Mouse (Mus musculus) midbrain, embryonic 15.5 days (tissue): ENCODE measurements around the gene Myo3b. TPM values are rescaled to one million over a fixed set of nuclear protein-coding genes. Genes with fewer than 3 reads are reported as not detected.
"Not testable (repeated sequence)": the region's sequence is repeated elsewhere in the genome, so short reads cannot be mapped to it uniquely, and the experiment has no call there.

Experiments used
- ATAC-seq: fragments of 200-750 bp; cut with Nextera tagmentation; replicated peaks from 2 replicates; pipeline ENCODE4 v1.8.0; 2017; ENCODE audit warnings: moderate TSS enrichment
- H3K27ac ChIP-seq: fragments of 300-500 bp; sonication (generic); 2 replicates; pipeline ENCODE4 v1.5.1; 2015; ENCODE audit warnings: mild to moderate bottlenecking, inconsistent platforms
- H3K27me3 ChIP-seq: fragments of 300-500 bp; sonication (generic); replicated peaks from 2 replicates; pipeline ENCODE4 v1.6.1; 2015; ENCODE audit warnings: inconsistent platforms
- H3K36me3 ChIP-seq: fragments of 300-500 bp; sonication (generic); replicated peaks from 2 replicates; pipeline ENCODE4 v1.6.1; 2015; ENCODE audit warnings: inconsistent platforms
- H3K4me1 ChIP-seq: fragments of 300-500 bp; sonication (generic); 2 replicates; pipeline ENCODE4 v1.6.1; 2015; ENCODE audit warnings: inconsistent platforms
- H3K4me2 ChIP-seq: fragments of 300-500 bp; sonication (generic); 2 replicates; pipeline ENCODE4 v1.6.1; 2015; ENCODE audit warnings: inconsistent platforms, mild to moderate bottlenecking, moderate library complexity
- H3K4me3 ChIP-seq: fragments of 300-500 bp; sonication (generic); 2 replicates; pipeline ENCODE4 v1.5.1; 2015; ENCODE audit warnings: mild to moderate bottlenecking, inconsistent platforms
- H3K9ac ChIP-seq: fragments of 300-500 bp; sonication (generic); 2 replicates; pipeline ENCODE4 v1.6.1; 2015; ENCODE audit warnings: mild to moderate bottlenecking, inconsistent platforms
- H3K9me3 ChIP-seq: fragments of 300-500 bp; sonication (generic); 2 replicates; pipeline ENCODE4 v1.6.1; 2016; ENCODE audit warnings: inconsistent platforms
- WGBS: fragments of 180-500 bp; shearing (Covaris S2); methylation state at CpG from one replicate; pipeline ENCODE4 v1.1.7; 2015; ENCODE audit warnings: mixed read lengths; 5-methylcytosine and 5-hydroxymethylcytosine counted together
- polyA plus RNA-seq: library from polyadenylated mRNA; unstranded; fragments of >200 nt; fragmentation: Nextera tagmentation; extraction: Ambion mirVana; gene quantifications from 2 replicates; pipeline ENCODE4 v1.2.1, GENCODE M21; 2015

Myo3b gene
- polyA plus RNA-seq, 1 experiment from 2014 or later, result 0.41 TPM

DNA sequence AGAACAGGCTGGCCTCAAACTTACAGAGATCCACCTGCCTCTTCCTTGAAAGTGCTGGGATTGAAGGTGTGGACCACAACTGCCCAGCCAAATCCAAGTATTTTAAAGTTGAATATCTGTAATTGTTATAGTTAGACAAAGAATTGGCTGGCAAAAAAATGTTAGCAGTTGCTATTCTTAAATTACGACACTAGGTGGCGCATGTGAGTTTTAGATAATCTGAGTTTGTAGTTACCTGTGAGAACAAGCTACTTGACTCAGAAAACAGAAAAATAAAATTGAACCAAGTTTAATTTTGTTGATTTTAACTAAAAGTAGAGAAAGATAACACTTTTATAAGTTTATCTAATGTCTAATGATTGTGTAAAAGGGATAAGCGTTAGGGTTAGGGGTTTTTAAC is 187.8 kb downstream of the Myo3b start:
- no peak for ATAC-seq
- Histone ChIP-seq H3K27me3 (no peaks in the 10 kb centered on the region), H3K9me3 (no peaks in the 10 kb centered on the region), H3K4me1 (no peaks in the 10 kb centered on the region), H3K4me3 (no peak overlapping the region), H3K9ac (no peak overlapping the region), H3K36me3 (no peaks in the 10 kb centered on the region), H3K4me2 (no peak overlapping the region), H3K27ac (no peak overlapping the region)
- 9% methylated on average over 3 of the region's 3 CpGs for WGBS

DNA sequence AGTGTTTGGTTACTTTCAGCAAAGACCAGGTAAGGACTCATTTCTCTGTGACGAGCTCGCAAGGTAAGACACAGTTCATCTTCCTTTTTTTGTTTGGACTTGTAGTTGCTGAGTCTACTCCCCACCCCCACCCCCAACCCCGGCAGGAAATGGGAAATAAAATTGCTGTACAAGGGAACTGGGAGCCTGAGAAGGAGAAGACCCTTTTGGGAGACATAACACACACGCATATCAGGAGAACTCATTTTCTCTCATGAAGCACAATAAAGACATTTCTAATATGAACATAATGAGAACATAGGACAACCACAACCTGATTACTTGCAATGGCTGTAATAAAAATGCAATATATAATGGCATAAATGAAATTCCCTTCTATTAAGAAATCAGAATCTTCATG is 195.5 kb downstream of the Myo3b start:
- ATAC-seq, H3K4me1 ChIP-seq, H3K9me3 ChIP-seq, H3K36me3 ChIP-seq, H3K4me2 ChIP-seq, H3K27me3 ChIP-seq, H3K27ac ChIP-seq, H3K9ac ChIP-seq, H3K4me3 ChIP-seq: not testable (repeated sequence)
- WGBS, result 89% methylated on average over 4 of the region's 4 CpGs

DNA sequence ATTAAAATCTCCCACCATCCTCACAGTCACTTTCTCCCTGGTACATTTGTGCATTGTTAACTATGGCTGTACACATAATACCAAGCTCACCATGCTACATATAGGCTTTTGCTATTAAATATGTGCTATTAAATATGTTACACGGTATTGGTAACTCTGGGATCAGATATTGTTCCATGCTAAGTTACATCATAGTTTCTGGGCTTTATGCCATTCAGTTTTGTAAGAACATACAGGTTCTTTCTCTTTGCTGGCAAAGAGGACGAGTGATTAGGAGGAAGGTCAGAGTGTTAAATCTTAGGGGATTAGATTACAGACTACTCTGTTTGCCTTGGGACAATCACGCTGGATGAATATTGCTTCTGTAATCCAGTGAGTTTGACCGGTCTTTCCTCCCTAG is 207.1 kb downstream of the Myo3b start:
- H3K4me1 ChIP-seq, result no peaks in the 10 kb centered on the region
- H3K9me3 ChIP-seq, result no peaks in the 10 kb centered on the region
- ATAC-seq, result no peak
- no peaks in the 10 kb centered on the region for H3K36me3 ChIP-seq
- H3K4me2 ChIP-seq, result no peak overlapping the region
- whole genome bisulfite sequencing, result 64% methylated on average over 4 of the region's 4 CpGs
- no peak overlapping the region for H3K9ac ChIP-seq
- no peak overlapping the region for H3K4me3 ChIP-seq
- no peak overlapping the region for H3K27ac ChIP-seq
- H3K27me3 ChIP-seq, result no peaks in the 10 kb centered on the region; the same call in 1 of the 2 replicates

DNA sequence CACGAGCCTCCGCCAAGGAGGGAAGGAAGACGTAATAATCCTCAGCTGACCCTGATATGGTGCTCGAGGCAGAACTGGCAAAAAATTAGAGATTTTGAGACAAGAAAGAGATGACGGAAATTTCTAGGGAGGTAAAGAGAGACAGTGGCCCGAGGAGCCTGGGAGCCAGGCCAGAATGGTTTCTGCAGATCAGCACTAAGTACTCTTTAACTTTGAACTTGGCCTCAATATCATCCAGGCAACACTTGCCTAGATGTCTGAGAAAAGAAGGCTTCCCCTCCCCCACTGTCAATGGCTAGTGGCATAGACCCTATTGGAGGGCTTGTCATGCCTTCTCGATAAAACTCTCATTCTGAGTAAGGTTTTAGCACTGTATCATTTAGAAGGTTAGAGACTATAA is 209.7 kb downstream of the Myo3b start:
- no peak overlapping the region for H3K4me2 ChIP-seq
- 85% methylated on average over 7 of the region's 7 CpGs for WGBS
- no peak overlapping the region for H3K9ac ChIP-seq
- H3K36me3 ChIP-seq, result no peaks in the 10 kb centered on the region
- no peak for ATAC-seq
- H3K9me3 ChIP-seq, result no peaks in the 10 kb centered on the region
- no peaks in the 10 kb centered on the region; the same call in 1 of the 2 replicates for H3K27me3 ChIP-seq
- H3K4me1 ChIP-seq, result no peaks in the 10 kb centered on the region
- H3K27ac ChIP-seq, result no peak overlapping the region
- no peak overlapping the region for H3K4me3 ChIP-seq

DNA sequence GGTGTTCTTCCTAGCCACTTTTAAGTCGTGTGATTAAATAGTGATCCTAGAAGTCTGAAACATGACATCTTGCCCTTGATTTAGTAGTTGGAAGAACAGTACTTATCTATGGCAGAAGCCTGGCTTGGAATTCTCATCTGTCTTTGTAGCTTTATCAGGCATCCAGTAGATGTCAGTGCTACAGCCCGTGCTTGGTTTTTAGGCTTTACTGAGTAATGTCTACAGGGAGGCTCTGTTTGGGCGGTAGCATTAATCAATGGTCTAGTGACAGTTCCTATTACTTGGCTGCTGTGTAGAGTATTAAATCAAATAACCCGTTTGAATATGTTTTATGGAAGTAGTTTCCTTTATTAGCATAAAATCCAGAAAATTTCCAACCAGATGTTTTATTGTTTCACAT is 210.9 kb downstream of the Myo3b start:
- ATAC-seq, result no peak
- whole genome bisulfite sequencing, result 71% methylated on average over 4 of the region's 4 CpGs

DNA sequence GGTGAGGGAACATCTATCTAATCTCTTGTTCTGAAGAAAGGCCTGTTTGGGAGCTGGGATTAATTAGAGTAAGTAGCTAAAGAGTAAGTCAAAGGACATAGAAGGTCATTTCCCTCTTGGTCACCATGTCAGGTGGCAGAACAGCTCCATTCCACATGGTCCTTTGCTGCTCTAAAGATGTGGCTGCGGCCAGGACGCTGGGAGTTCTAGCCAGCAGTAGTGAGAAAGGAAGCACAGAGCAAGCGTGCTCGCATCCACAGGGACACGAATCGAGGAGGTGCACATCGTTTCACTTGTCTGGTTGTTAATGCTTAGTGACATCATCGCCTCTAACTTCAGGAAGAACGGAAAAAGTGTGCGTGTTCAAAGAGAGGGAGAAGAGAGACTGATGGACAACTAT is 212.3 kb downstream of the Myo3b start:
- Histone ChIP-seq H3K4me3 (no peak overlapping the region), H3K27ac (no peak overlapping the region), H3K9ac (no peak overlapping the region), H3K36me3 (no peaks in the 10 kb centered on the region), H3K4me1 (no peaks in the 10 kb centered on the region), H3K27me3 (no peaks in the 10 kb centered on the region; the same call in 1 of the 2 replicates), H3K4me2 (no peak overlapping the region), H3K9me3 (no peaks in the 10 kb centered on the region)
- WGBS, result 92% methylated on average over 10 of the region's 10 CpGs
- ATAC-seq, result no peak

More for the DNA sequence above, 210.9 kb downstream of the Myo3b start:
- H3K27me3 ChIP-seq, result no peaks in the 10 kb centered on the region; the same call in 1 of the 2 replicates
- H3K36me3 ChIP-seq, result no peaks in the 10 kb centered on the region
- no peaks in the 10 kb centered on the region for H3K9me3 ChIP-seq
- no peak overlapping the region for H3K27ac ChIP-seq
- H3K9ac ChIP-seq, result no peak overlapping the region
- no peaks in the 10 kb centered on the region for H3K4me1 ChIP-seq
- no peak overlapping the region for H3K4me2 ChIP-seq
- no peak overlapping the region for H3K4me3 ChIP-seq

DNA sequence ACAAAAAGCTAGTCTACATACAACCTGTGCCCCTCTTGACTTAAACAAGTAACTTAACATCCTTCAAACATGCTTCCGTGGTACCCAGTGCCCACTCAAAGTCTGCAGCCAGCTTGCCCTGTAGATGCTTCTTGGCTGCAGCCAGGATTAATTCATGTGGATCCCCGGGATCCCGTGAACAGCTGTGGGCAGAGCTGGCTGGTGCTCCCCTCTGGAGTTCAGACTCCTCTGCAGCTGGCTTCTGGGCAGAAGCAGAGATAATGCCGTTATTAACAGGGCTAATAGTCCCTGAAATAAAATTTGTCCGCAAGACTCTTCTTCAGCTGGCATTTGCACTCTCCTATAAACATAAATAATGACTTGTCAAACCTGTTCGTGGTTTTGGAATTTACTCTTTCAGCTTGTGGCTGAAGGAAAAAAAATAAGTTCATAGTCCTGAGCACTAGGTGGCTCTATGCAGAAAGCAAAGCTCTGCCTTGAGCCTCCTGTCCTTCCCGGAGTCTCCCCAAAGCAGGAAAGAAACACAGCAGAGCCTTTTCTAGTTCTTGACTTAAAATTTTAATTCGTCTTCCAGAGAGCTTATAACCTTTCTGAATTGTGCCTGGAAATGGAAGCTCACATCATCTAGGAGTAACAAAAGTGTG is 220.6 kb downstream of the Myo3b start:
- H3K9me3 ChIP-seq, result no peaks in the 10 kb centered on the region
- ATAC-seq, result peak; percentile 60; the same call in 1 of the 2 replicates
- peaks cover 35% of the 10 kb centered on the region for H3K4me1 ChIP-seq
- H3K27me3 ChIP-seq, result no peaks in the 10 kb centered on the region
- H3K4me3 ChIP-seq, result no peak overlapping the region
- H3K27ac ChIP-seq, result 0 out of 2 replicates have a peak overlapping the region, but pooled peaks have one; percentile 8
- H3K9ac ChIP-seq, result no peak overlapping the region
- 15% methylated on average over 8 of the region's 8 CpGs for WGBS
- H3K36me3 ChIP-seq, result no peaks in the 10 kb centered on the region
- peak overlapping the region; percentile 13; the same call in 1 of the 2 replicates for H3K4me2 ChIP-seq

DNA sequence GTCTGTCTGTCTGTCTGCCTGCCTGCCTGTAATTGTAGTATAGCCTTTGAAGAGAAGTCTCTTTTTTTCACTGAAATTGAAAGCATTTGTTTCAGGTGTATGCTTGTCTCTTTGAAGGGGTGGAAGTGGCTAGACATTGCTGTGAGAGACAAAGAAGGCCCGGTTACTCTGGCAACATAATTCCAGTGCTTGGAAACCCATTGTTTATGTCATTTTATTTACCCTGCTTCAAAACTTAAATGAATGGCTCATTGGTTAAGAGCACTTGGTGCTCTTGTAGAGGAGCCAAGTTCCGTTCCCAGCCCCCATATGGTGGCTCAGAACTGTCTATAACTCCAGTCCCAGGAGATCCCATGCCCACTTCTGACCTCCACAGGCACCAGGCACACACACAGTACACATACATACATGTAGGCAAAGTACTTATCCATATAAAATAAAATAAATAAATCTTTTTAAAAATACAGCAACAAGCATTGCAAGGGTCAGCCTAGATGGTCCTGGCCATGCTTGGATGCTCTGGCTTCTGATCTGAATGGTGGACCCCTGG is 221.8 kb downstream of the Myo3b start:
- no peak overlapping the region for H3K4me3 ChIP-seq
- no peaks in the 10 kb centered on the region for H3K9me3 ChIP-seq
- WGBS, result 23% methylated on average over 2 of the region's 2 CpGs
- no peak overlapping the region for H3K9ac ChIP-seq
- peaks cover 35% of the 10 kb centered on the region for H3K4me1 ChIP-seq
- H3K4me2 ChIP-seq, result no peak overlapping the region
- ATAC-seq, result no peak
- no peak overlapping the region for H3K27ac ChIP-seq
- no peaks in the 10 kb centered on the region for H3K27me3 ChIP-seq
- no peaks in the 10 kb centered on the region for H3K36me3 ChIP-seq

DNA sequence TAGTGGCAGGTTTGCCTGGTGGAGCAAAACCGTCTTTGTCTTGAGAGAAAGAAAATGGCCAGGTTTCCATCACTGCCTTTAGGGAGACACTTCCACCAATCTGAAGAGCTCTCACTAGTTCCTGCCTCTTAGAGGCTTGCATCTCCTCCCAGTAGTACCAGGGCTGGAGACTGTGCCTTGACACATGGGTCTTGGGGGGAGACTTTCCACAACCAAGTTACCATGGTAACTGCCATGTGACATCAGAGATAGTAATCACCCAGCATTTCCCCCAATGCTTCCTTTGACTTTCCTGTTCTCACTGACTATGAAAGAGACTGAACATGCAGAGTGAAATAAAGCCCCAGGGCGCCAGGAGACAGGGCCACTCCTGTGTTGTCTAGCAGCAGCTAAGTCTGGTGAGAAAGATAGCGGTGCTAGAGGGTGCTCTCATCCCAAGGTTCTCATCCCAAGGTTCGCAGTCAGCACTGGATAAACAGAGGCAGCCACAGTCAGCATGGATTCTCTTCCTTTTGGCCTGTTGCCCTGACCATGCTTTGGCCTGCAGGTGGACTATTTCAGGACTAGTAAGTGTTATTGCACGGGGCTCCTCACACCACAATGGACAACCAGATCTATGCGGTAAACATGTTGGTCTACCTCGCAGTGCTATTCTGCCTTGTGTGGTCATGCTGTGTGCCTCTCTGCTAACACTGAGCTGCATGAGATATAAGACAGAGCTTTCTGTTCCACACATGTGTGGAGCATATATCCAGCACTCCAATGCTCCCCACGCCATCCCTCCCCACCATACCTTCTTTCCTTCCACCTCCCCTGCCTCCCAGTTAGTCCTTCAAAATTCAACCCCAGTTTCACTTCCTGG is 223.0 kb downstream of the Myo3b start:
- Histone ChIP-seq H3K9me3 (no peaks in the 10 kb centered on the region), H3K4me2 (no peak overlapping the region), H3K9ac (no peak overlapping the region), H3K27ac (peak overlapping the region; percentile 45; the same call in 1 of the 2 replicates), H3K36me3 (no peaks in the 10 kb centered on the region), H3K4me3 (no peak overlapping the region), H3K27me3 (no peaks in the 10 kb centered on the region), H3K4me1 (peaks cover 35% of the 10 kb centered on the region)
- peak; percentile 84 for ATAC-seq
- WGBS, result 72% methylated on average over 8 of the region's 8 CpGs

DNA sequence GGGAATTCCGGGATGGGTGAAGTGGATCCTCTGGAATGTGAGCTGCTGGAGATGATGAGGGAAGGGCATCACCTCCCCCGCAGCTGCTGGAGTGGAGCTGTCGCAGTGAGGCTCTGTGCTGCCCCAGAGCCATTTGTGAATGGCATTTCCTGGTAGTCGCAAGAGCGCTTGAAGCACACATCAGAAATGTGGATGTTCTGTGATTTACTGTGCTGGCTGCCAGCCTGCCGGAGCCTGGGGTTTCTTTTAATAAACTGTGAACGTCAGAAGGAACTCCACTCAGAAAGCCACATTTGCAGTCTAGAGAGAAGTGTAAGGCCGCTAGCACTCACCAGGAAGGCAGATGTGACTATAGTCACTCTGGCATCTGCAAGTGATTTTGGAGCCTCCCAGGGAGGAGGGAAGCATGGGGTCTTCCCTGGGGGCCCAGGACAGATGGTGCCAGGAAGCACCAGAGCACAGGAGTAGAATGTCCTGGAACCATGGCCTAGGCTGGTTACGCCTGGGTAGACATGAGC is 223.7 kb downstream of the Myo3b start:
- 0 out of 2 replicates have a peak, but pooled peaks have one; percentile 30 for ATAC-seq
- no peaks in the 10 kb centered on the region for H3K9me3 ChIP-seq
- H3K36me3 ChIP-seq, result no peaks in the 10 kb centered on the region
- no peak overlapping the region for H3K4me3 ChIP-seq
- H3K9ac ChIP-seq, result no peak overlapping the region
- H3K27me3 ChIP-seq, result no peaks in the 10 kb centered on the region
- H3K4me2 ChIP-seq, result no peak overlapping the region
- WGBS, result 41% methylated on average over 9 of the region's 9 CpGs
- H3K4me1 ChIP-seq, result peaks cover 35% of the 10 kb centered on the region
- H3K27ac ChIP-seq, result peak overlapping the region; percentile 45; the same call in 1 of the 2 replicates

DNA sequence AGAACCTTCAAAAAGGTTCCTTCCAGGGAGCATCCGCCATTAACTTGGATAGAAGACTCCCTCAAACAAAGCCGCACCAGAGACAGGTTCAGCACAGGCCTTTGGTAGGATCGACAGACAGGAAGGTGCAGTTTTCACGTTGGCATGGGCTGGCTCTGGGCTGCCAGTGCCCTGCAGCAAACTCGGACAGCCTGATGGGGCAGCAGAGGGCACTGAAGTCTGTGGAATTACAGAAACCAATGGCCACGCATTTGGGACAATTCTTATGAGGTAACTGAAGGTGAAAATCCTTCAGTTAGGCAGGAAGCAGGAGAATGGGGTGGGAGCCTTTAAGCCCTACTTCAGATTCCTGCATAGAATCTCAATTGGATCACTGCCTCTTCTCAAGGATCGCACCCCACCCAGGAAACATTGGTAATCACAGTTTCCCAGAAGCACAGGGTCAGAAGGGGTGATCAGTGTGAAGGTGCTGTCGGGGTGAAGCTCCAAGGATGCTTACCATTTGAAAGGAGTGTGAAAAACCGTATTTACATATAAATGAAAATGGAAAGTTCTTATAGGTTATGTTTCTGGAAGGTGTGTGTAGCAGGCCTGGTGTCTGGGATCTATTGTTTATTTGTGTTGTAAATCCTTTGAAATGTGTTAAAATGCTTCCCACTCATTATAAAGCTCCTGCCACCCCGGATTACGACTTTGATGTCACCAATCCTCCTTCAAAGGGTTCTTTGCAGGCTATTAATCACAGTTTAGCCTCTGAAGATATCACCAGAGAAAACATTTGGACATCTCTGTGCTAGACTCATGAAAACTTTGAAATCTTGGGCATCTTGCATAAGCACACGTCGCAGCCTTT is 239.7 kb downstream of the Myo3b start:
- Histone ChIP-seq H3K4me3 (no peak overlapping the region), H3K36me3 (no peaks in the 10 kb centered on the region), H3K27me3 (no peaks in the 10 kb centered on the region), H3K9ac (no peak overlapping the region), H3K4me2 (no peak overlapping the region), H3K9me3 (no peaks in the 10 kb centered on the region), H3K27ac (no peak overlapping the region), H3K4me1 (no peaks in the 10 kb centered on the region)
- WGBS, result 26% methylated on average over 13 of the region's 13 CpGs
- no peak for ATAC-seq
